In the genomic region with DNA sequence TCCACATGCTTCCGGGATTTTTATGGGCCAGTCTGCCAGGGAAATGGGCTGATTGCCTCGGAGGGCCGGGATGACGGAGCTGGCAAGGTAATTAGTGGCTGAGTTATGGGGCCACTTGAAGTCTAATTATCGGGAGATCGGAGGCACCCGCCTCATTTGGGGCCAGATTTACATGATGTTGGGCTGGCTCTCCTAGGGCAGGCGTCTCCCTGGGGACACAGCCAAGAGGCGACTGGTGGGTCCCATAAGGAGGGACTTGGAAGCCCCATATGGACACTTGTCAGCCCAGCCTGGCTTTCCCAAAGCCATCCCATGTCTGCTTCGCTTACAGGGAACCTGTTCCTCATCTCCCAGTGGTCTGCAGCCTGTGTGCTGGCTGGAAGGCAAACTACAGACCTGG, we compare ENCODE assay signal across 26 mouse cellular contexts. TPM values are rescaled to one million over a fixed set of nuclear protein-coding genes. Genes with fewer than 3 reads are reported as not detected.
A peak's percentile ranks its signal among the peaks of the same experiment; 100 is the strongest.
DNase-seq lines count a peak whose midpoint lies in the region; ATAC-seq lines count a peak whose summit lies in the region.
"Had no signal": no experiment of that assay in that cellular context is flagged by ENCODE, and none has a peak within 500 bp of the region (broad histone marks: within the 10 kb centered on the region; RNA-seq: fewer than 3 reads in every experiment).

No protein-coding gene starts in this region.

- peaks cover 41% of the 10 kb centered on the region for H3K4me1 ChIP-seq in forebrain, embryonic 13.5 days
- H3K4me1 ChIP-seq in forebrain, embryonic 11.5 days (replicated peaks; ENCODE audit: control insufficient read depth, insufficient read depth, low read length) = peaks cover 8% of the 10 kb centered on the region; the same call in 1 of the 2 replicates
- peaks cover 29% of the 10 kb centered on the region for H3K4me1 ChIP-seq in forebrain, embryonic 16.5 days (replicated peaks; ENCODE audit: control insufficient read depth, insufficient read depth, low read length)
- H3K4me1 ChIP-seq in forebrain, embryonic 10.5 days = peaks cover 21% of the 10 kb centered on the region
- peaks cover 13% of the 10 kb centered on the region for H3K4me1 ChIP-seq in midbrain, embryonic 10.5 days
- peaks cover 18% of the 10 kb centered on the region for H3K4me1 ChIP-seq in midbrain, embryonic 14.5 days (ENCODE audit: control insufficient read depth, insufficient read depth, low read length)

- H3K27ac ChIP-seq in forebrain, embryonic 13.5 days = peak overlapping the region; percentile 59
- H3K27ac ChIP-seq in forebrain, embryonic 11.5 days (ENCODE audit: low read depth, low read length) = no peak overlapping the region
- no peak overlapping the region for H3K27ac ChIP-seq in forebrain, embryonic 16.5 days (ENCODE audit: low read length)
- H3K27ac ChIP-seq in forebrain, embryonic 10.5 days = no peak overlapping the region
- H3K27ac ChIP-seq in midbrain, embryonic 10.5 days (replicated peaks) = 0 out of 2 replicates have a peak overlapping the region, but pooled peaks have one; percentile 15
- no peak overlapping the region for H3K27ac ChIP-seq in midbrain, embryonic 14.5 days (replicated peaks; ENCODE audit: low read depth, low read length)
- H3K27ac ChIP-seq: embryonic facial prominence, embryonic 12.5 days; embryonic facial prominence, embryonic 15.5 days; heart, adult 2 months; heart, embryonic 10.5 days; heart, embryonic 13.5 days; hindbrain, embryonic 12.5 days had no signal

- H3K9me3 ChIP-seq in forebrain, embryonic 13.5 days (replicated peaks) = no peaks in the 10 kb centered on the region
- no peaks in the 10 kb centered on the region for H3K9me3 ChIP-seq in forebrain, embryonic 11.5 days (ENCODE audit: control insufficient read depth, low read length)
- H3K9me3 ChIP-seq in forebrain, embryonic 16.5 days (ENCODE audit: control insufficient read depth, low read length) = no peaks in the 10 kb centered on the region
- no peaks in the 10 kb centered on the region for H3K9me3 ChIP-seq in forebrain, embryonic 10.5 days
- no peaks in the 10 kb centered on the region for H3K9me3 ChIP-seq in midbrain, embryonic 10.5 days (replicated peaks)
- no peaks in the 10 kb centered on the region; the same call in 1 of the 2 replicates for H3K9me3 ChIP-seq in midbrain, embryonic 14.5 days (ENCODE audit: control insufficient read depth, low read length)
- H3K9me3 ChIP-seq: embryonic facial prominence, embryonic 12.5 days; embryonic facial prominence, embryonic 15.5 days; heart, embryonic 10.5 days; heart, embryonic 13.5 days; hindbrain, embryonic 12.5 days had no signal

- H3K27me3 ChIP-seq in forebrain, embryonic 13.5 days = no peaks in the 10 kb centered on the region
- H3K27me3 ChIP-seq in forebrain, embryonic 11.5 days (ENCODE audit: control insufficient read depth, insufficient read depth, low read length) = no peaks in the 10 kb centered on the region
- H3K27me3 ChIP-seq in forebrain, embryonic 16.5 days (replicated peaks; ENCODE audit: control insufficient read depth, insufficient read depth, low read length) = no peaks in the 10 kb centered on the region
- H3K27me3 ChIP-seq in forebrain, embryonic 10.5 days (ENCODE audit: poor library complexity, severe bottlenecking) = peaks cover 15% of the 10 kb centered on the region; the same call in 1 of the 2 replicates
- no peaks in the 10 kb centered on the region for H3K27me3 ChIP-seq in midbrain, embryonic 10.5 days (ENCODE audit: low read depth, poor library complexity, severe bottlenecking)
- H3K27me3 ChIP-seq in midbrain, embryonic 14.5 days (ENCODE audit: control insufficient read depth, insufficient read depth, low read length) = no peaks in the 10 kb centered on the region
- H3K27me3 ChIP-seq: embryonic facial prominence, embryonic 12.5 days; embryonic facial prominence, embryonic 15.5 days; hindbrain, embryonic 12.5 days had no signal

- H3K4me2 ChIP-seq in forebrain, embryonic 13.5 days = no peak overlapping the region
- no peak overlapping the region for H3K4me2 ChIP-seq in forebrain, embryonic 11.5 days (ENCODE audit: low read depth, low read length, severe bottlenecking)
- no peak overlapping the region for H3K4me2 ChIP-seq in forebrain, embryonic 16.5 days (ENCODE audit: low read length)
- no peak overlapping the region for H3K4me2 ChIP-seq in midbrain, embryonic 14.5 days (ENCODE audit: low read length)
- H3K4me2 ChIP-seq: embryonic facial prominence, embryonic 12.5 days; embryonic facial prominence, embryonic 15.5 days; heart, embryonic 13.5 days; hindbrain, embryonic 12.5 days had no signal

- H3K4me3 ChIP-seq in forebrain, embryonic 13.5 days = no peak overlapping the region
- H3K4me3 ChIP-seq in forebrain, embryonic 11.5 days (ENCODE audit: low read depth, low read length) = no peak overlapping the region
- no peak overlapping the region for H3K4me3 ChIP-seq in forebrain, embryonic 16.5 days (replicated peaks; ENCODE audit: low read length)
- no peak overlapping the region for H3K4me3 ChIP-seq in forebrain, embryonic 10.5 days
- H3K4me3 ChIP-seq in midbrain, embryonic 10.5 days = no peak overlapping the region
- no peak overlapping the region for H3K4me3 ChIP-seq in midbrain, embryonic 14.5 days (replicated peaks; ENCODE audit: low read depth, low read length)
- H3K4me3 ChIP-seq: embryonic facial prominence, embryonic 12.5 days; embryonic facial prominence, embryonic 15.5 days; heart, adult 2 months; heart, embryonic 10.5 days; heart, embryonic 13.5 days; hindbrain, embryonic 12.5 days had no signal

- no peak overlapping the region for H3K9ac ChIP-seq in forebrain, embryonic 13.5 days
- H3K9ac ChIP-seq in forebrain, embryonic 11.5 days (ENCODE audit: low read length) = no peak overlapping the region
- no peak overlapping the region for H3K9ac ChIP-seq in forebrain, embryonic 16.5 days (replicated peaks; ENCODE audit: low read depth, low read length)
- no peak overlapping the region for H3K9ac ChIP-seq in midbrain, embryonic 14.5 days (replicated peaks; ENCODE audit: low read length)
- H3K9ac ChIP-seq: embryonic facial prominence, embryonic 12.5 days; embryonic facial prominence, embryonic 15.5 days; heart, embryonic 13.5 days; hindbrain, embryonic 12.5 days had no signal

- 44% methylated on average over 10 of the region's 10 CpGs for WGBS in forebrain, embryonic 13.5 days
- 73% methylated on average over 10 of the region's 10 CpGs for WGBS in forebrain, embryonic 11.5 days
- 19% methylated on average over 10 of the region's 10 CpGs for WGBS in forebrain, embryonic 16.5 days
- WGBS in forebrain, embryonic 10.5 days = 81% methylated on average over 10 of the region's 10 CpGs
- WGBS in midbrain, embryonic 10.5 days = 85% methylated on average over 10 of the region's 10 CpGs
- WGBS in midbrain, embryonic 14.5 days = 73% methylated on average over 10 of the region's 10 CpGs

- DNase-seq in forebrain, embryonic 11.5 days (ENCODE audit: low spot score) = no peak
- no peak for DNase-seq in forebrain, embryonic 10.5 days (ENCODE audit: extremely low spot score, low spot score)
- DNase-seq in midbrain, embryonic 10.5 days (ENCODE audit: low spot score) = no peak
- no peak for DNase-seq in midbrain, embryonic 14.5 days
- DNase-seq: adrenal gland, adult 8-10 months; adrenal gland, postnatal 25 days; cerebellum, adult 18-20 months; cerebellum, adult 9-10 months; cerebellum, postnatal 14 days; gastrocnemius, postnatal 10 days; gastrocnemius, postnatal 36 days; heart, adult 2 months; heart, postnatal 14 days; heart, postnatal 4 days; kidney, adult 2 months had no signal

- no peaks in the 10 kb centered on the region for H3K36me3 ChIP-seq in forebrain, embryonic 13.5 days (ENCODE audit: poor library complexity, severe bottlenecking)
- no peaks in the 10 kb centered on the region for H3K36me3 ChIP-seq in forebrain, embryonic 11.5 days (ENCODE audit: control insufficient read depth, insufficient read depth, low read length)
- H3K36me3 ChIP-seq in forebrain, embryonic 16.5 days (ENCODE audit: control insufficient read depth, insufficient read depth) = no peaks in the 10 kb centered on the region
- H3K36me3 ChIP-seq in forebrain, embryonic 10.5 days (replicated peaks) = no peaks in the 10 kb centered on the region
- H3K36me3 ChIP-seq in midbrain, embryonic 10.5 days = no peaks in the 10 kb centered on the region
- H3K36me3 ChIP-seq in midbrain, embryonic 14.5 days (ENCODE audit: control insufficient read depth, insufficient read depth, low read length) = no peaks in the 10 kb centered on the region
- H3K36me3 ChIP-seq: embryonic facial prominence, embryonic 12.5 days; embryonic facial prominence, embryonic 15.5 days; heart, embryonic 10.5 days; heart, embryonic 13.5 days; hindbrain, embryonic 12.5 days had no signal

- peak; percentile 68 for ATAC-seq in forebrain, embryonic 13.5 days
- ATAC-seq in forebrain, embryonic 11.5 days (replicated peaks; ENCODE audit: low FRiP score) = no peak
- peak; percentile 75 for ATAC-seq in forebrain, embryonic 16.5 days
- no peak for ATAC-seq in midbrain, embryonic 14.5 days (ENCODE audit: low FRiP score, low TSS enrichment)
- ATAC-seq: activated CD4-positive, CD25-positive, alpha-beta regulatory T cell, adult 4 months; intestine, postnatal 0 days had no signal

RNA-seq across cellular contexts. Expression of a gene that starts 45.1 kb away (rescaled TPM):
- polyA plus RNA-seq in forebrain, embryonic 13.5 days (2015; fragmentation: Nextera tagmentation; extraction: Ambion mirVana) = not detected in 2 replicates
- not detected in 2 replicates for polyA plus RNA-seq in forebrain, embryonic 11.5 days (2014; fragmentation: Nextera tagmentation; extraction: Ambion mirVana)
- not detected in 2 replicates for polyA plus RNA-seq in forebrain, embryonic 16.5 days (2015; fragmentation: Nextera tagmentation; extraction: Ambion mirVana)
- polyA plus RNA-seq in forebrain, embryonic 10.5 days (2016; fragmentation: Nextera tagmentation; extraction: Ambion mirVana) = not detected in 2 replicates
- not detected in 2 replicates for polyA plus RNA-seq in midbrain, embryonic 10.5 days (2016; fragmentation: Nextera tagmentation; extraction: Ambion mirVana)
- not detected in 2 replicates for polyA plus RNA-seq in midbrain, embryonic 14.5 days (2014; fragmentation: Nextera tagmentation; extraction: Ambion mirVana)
- polyA plus RNA-seq: activated CD4-positive, CD25-positive, alpha-beta regulatory T cell, adult 4 months; embryonic facial prominence, embryonic 12.5 days; embryonic facial prominence, embryonic 15.5 days; heart, adult 2 months; heart, embryonic 10.5 days; heart, embryonic 13.5 days; heart, embryonic 16.5 days; hindbrain, embryonic 12.5 days; intestine, embryonic 14.5 days; intestine, postnatal 0 days; kidney, adult 2 months had no signal

Comparison
In these comparisons a context has a peak if more than half of its experiments do, and no peak if none do; other contexts are left out.
1. ATAC-seq: peak in forebrain, embryonic 13.5 days (single experiment) and forebrain, embryonic 16.5 days (single experiment); none in forebrain, embryonic 11.5 days (single experiment) and midbrain, embryonic 14.5 days (single experiment).
2. H3K27ac ChIP-seq: peak in forebrain, embryonic 13.5 days (single experiment) and midbrain, embryonic 10.5 days (single experiment); none in forebrain, embryonic 11.5 days (single experiment), forebrain, embryonic 16.5 days (single experiment), forebrain, embryonic 10.5 days (single experiment) and midbrain, embryonic 14.5 days (single experiment).